Comparison of ENCODE assay signal across 25 mouse cellular contexts in genomic region chr6:47104951-47105350, GRCm38 (mm10).
A peak's percentile ranks its signal among the peaks of the same experiment; 100 is the strongest.
DNase-seq lines count a peak whose midpoint lies in the region; ATAC-seq and TF ChIP-seq lines count a peak whose summit lies in the region.
"Had no signal": no experiment of that assay in that cellular context is flagged by ENCODE, and none has a peak within 500 bp of the region (broad histone marks: within the 10 kb centered on the region; RNA-seq: fewer than 3 reads in every experiment).

No protein-coding gene starts in this region.

- DNase-seq in kidney, adult 11 months = peak; percentile 3
- peak; percentile 34 for DNase-seq in kidney, adult 9 months
- DNase-seq in kidney, adult 18-20 months = no peak
- DNase-seq in liver, postnatal 0 days = peak; percentile 22
- no peak for DNase-seq in liver
- DNase-seq: adrenal gland, postnatal 10 days; adrenal gland, postnatal 36 days; B cell, adult 2 months; cerebellum, adult 18-20 months; cerebellum, adult 9-10 months; cerebellum, postnatal 14 days; gastrocnemius, postnatal 10 days; gastrocnemius, postnatal 36 days; heart, adult 2 months had no signal

- no peaks in the 10 kb centered on the region for H3K9me3 ChIP-seq in kidney, embryonic 15.5 days (replicated peaks)
- no peaks in the 10 kb centered on the region for H3K9me3 ChIP-seq in liver, postnatal 0 days (ENCODE audit: low read length)
- H3K9me3 ChIP-seq: forebrain, embryonic 10.5 days; forebrain, embryonic 13.5 days; G1E; heart, embryonic 10.5 days; heart, embryonic 13.5 days; hindbrain, embryonic 12.5 days; hindbrain, embryonic 15.5 days had no signal

- H3K27ac ChIP-seq in kidney, embryonic 15.5 days = no peak overlapping the region
- H3K27ac ChIP-seq in liver, postnatal 0 days (ENCODE audit: low read depth) = no peak overlapping the region
- H3K27ac ChIP-seq: forebrain, embryonic 10.5 days; forebrain, embryonic 13.5 days; heart, adult 2 months; heart, embryonic 10.5 days; heart, embryonic 13.5 days; hindbrain, embryonic 12.5 days; hindbrain, embryonic 15.5 days had no signal

- no peak for TF ChIP-seq EP300 in liver, postnatal 0 days (IDR thresholded peaks at IDR 0.05; ENCODE audit: low read depth)

- no peaks in the 10 kb centered on the region for H3K36me3 ChIP-seq in kidney, embryonic 15.5 days
- H3K36me3 ChIP-seq in liver, postnatal 0 days (replicated peaks; ENCODE audit: insufficient read depth, low read length) = no peaks in the 10 kb centered on the region
- H3K36me3 ChIP-seq: forebrain, embryonic 10.5 days; G1E; heart, embryonic 10.5 days; heart, embryonic 13.5 days; hindbrain, embryonic 12.5 days; hindbrain, embryonic 15.5 days had no signal

- H3K4me1 ChIP-seq in kidney, embryonic 15.5 days = no peaks in the 10 kb centered on the region
- H3K4me1 ChIP-seq in liver, postnatal 0 days (ENCODE audit: insufficient read depth) = no peaks in the 10 kb centered on the region
- H3K4me1 ChIP-seq: forebrain, embryonic 10.5 days; forebrain, embryonic 13.5 days; heart, embryonic 10.5 days; heart, embryonic 13.5 days; hindbrain, embryonic 12.5 days; hindbrain, embryonic 15.5 days had no signal

- no peaks in the 10 kb centered on the region for H3K27me3 ChIP-seq in kidney, embryonic 15.5 days
- no peaks in the 10 kb centered on the region for H3K27me3 ChIP-seq in liver, postnatal 0 days (ENCODE audit: insufficient read depth, low read length)
- H3K27me3 ChIP-seq: CH12.LX; forebrain, embryonic 13.5 days; heart, embryonic 13.5 days; hindbrain, embryonic 12.5 days; hindbrain, embryonic 15.5 days had no signal

- no peak for ATAC-seq in kidney, embryonic 15.5 days (replicated peaks; ENCODE audit: low FRiP score)
- ATAC-seq in liver, postnatal 0 days = peak; percentile 77
- ATAC-seq: forebrain, embryonic 13.5 days; forebrain, embryonic 16.5 days; Patski had no signal

- no peak overlapping the region for H3K9ac ChIP-seq in kidney, embryonic 15.5 days
- H3K9ac ChIP-seq in liver, postnatal 0 days (replicated peaks) = no peak overlapping the region
- H3K9ac ChIP-seq: forebrain, embryonic 13.5 days; heart, embryonic 13.5 days; hindbrain, embryonic 12.5 days; hindbrain, embryonic 15.5 days had no signal

- H3K4me2 ChIP-seq in kidney, embryonic 15.5 days = no peak overlapping the region
- no peak overlapping the region for H3K4me2 ChIP-seq in liver, postnatal 0 days (ENCODE audit: low read depth, low read length)
- H3K4me2 ChIP-seq: forebrain, embryonic 13.5 days; heart, embryonic 13.5 days; hindbrain, embryonic 12.5 days; hindbrain, embryonic 15.5 days had no signal

- TF ChIP-seq CTCF in liver, postnatal 0 days (IDR thresholded peaks at IDR 0.05; ENCODE audit: low read depth) = no peak

- H3K4me3 ChIP-seq in kidney, embryonic 15.5 days (replicated peaks) = no peak overlapping the region
- H3K4me3 ChIP-seq in liver, postnatal 0 days (ENCODE audit: low read depth, low read length) = no peak overlapping the region
- H3K4me3 ChIP-seq: forebrain, embryonic 10.5 days; forebrain, embryonic 13.5 days; heart, adult 2 months; heart, embryonic 10.5 days; heart, embryonic 13.5 days; hindbrain, embryonic 12.5 days; hindbrain, embryonic 15.5 days had no signal

- 50% methylated on average over 1 of the region's 1 CpGs for WGBS in kidney, embryonic 15.5 days
- WGBS in liver, postnatal 0 days (ENCODE audit: insufficient replicate concordance) = 32% methylated on average over 1 of the region's 1 CpGs

Comparison
In these comparisons a context has a peak if more than half of its experiments do, and no peak if none do; other contexts are left out.
1. DNase-seq: peak in kidney, adult 11 months (single experiment), kidney, adult 9 months (single experiment) and liver, postnatal 0 days (single experiment); none in kidney, adult 18-20 months (single experiment) and liver (single experiment).